Mouse (Mus musculus) limb, embryonic 11.5 days (tissue): ENCODE measurements around the gene Kdm5b. TPM values are rescaled to one million over a fixed set of nuclear protein-coding genes. Genes with fewer than 3 reads are reported as not detected.

Experiments used
- ATAC-seq: fragments of 200-750 bp; cut with Nextera tagmentation; 2 replicates; pipeline ENCODE4 v1.8.0; 2017; ENCODE audit warnings: low read depth; ENCODE audit not compliant: insufficient number of reproducible peaks, low FRiP score, low TSS enrichment
- DNase-seq: peaks from one replicate; pipeline ENCODE4 v3.0.0-alpha.2; 2015; ENCODE audit warnings: low spot score
- H3K27ac ChIP-seq: fragments of 300-500 bp; sonication (generic); replicated peaks from 2 replicates; pipeline ENCODE4 v1.5.1; 2014; ENCODE audit warnings: low read depth, mild to moderate bottlenecking, low read length
- H3K27me3 ChIP-seq: fragments of 300-500 bp; sonication (generic); 2 replicates; pipeline ENCODE4 v1.6.1; 2014; ENCODE audit warnings: mild to moderate bottlenecking, low read length, mixed read lengths; ENCODE audit not compliant: control insufficient read depth, insufficient read depth
- H3K36me3 ChIP-seq: fragments of 300-500 bp; sonication (generic); 2 replicates; pipeline ENCODE4 v1.6.1; 2014; ENCODE audit warnings: mild to moderate bottlenecking, low read length, moderate library complexity, mixed read lengths; ENCODE audit not compliant: control insufficient read depth, insufficient read depth
- H3K4me1 ChIP-seq: fragments of 300-500 bp; sonication (generic); 2 replicates; pipeline ENCODE4 v1.6.1; 2014; ENCODE audit warnings: low read length, mixed read lengths; ENCODE audit not compliant: control insufficient read depth, insufficient read depth
- H3K4me2 ChIP-seq: fragments of 300-500 bp; sonication (generic); 2 replicates; pipeline ENCODE4 v1.6.1; 2014; ENCODE audit warnings: low read depth, mild to moderate bottlenecking, moderate library complexity; ENCODE audit not compliant: severe bottlenecking
- H3K4me3 ChIP-seq: fragments of 300-500 bp; sonication (generic); 2 replicates; pipeline ENCODE4 v1.5.1; 2014; ENCODE audit warnings: low read depth, low read length
- H3K9ac ChIP-seq: fragments of 300-500 bp; sonication (generic); 2 replicates; pipeline ENCODE4 v1.6.1; 2014; ENCODE audit warnings: mild to moderate bottlenecking, low read length
- H3K9me3 ChIP-seq: fragments of 300-500 bp; sonication (generic); 2 replicates; pipeline ENCODE4 v1.6.1; 2016; ENCODE audit warnings: low read length; ENCODE audit not compliant: control insufficient read depth
- WGBS: fragments of 180-500 bp; shearing (Covaris S2); extraction: QIAGEN DNeasy Blood & Tissue Kit; methylation state at CpG from one replicate; pipeline ENCODE4 v1.1.7; 2014; 5-methylcytosine and 5-hydroxymethylcytosine counted together
- polyA plus RNA-seq: library from polyadenylated mRNA; unstranded; fragments of >200 nt; fragmentation: Nextera tagmentation; extraction: Ambion mirVana; gene quantifications from 2 replicates; pipeline ENCODE4 v1.2.1, GENCODE M21; 2014

Kdm5b gene
- polyA plus RNA-seq, 1 experiment from 2014 or later: 90.9 TPM

DNA sequence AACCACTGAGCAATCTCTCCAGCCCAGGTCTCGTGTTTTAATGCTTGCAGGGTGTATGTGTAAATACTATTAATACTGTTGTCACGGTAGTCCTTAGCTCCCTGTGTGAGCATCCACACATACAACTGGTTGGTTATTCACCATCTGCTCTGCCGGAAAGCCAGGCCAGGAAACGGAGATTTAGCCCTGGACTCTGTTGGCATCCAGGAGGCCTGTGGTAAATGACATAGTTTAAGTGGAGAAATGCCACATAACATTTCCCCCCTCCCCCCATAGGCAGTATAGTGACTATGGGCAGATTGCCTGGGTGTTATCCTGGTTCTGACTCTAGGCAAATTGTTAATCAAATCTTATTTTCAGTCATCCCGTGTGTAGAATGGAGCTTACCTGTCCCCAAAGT lies 90.8 kb downstream of the Kdm5b start:
- H3K9ac ChIP-seq: no peak overlapping the region
- H3K36me3 ChIP-seq: no peaks in the 10 kb centered on the region
- H3K27ac ChIP-seq: no peak overlapping the region
- H3K4me2 ChIP-seq: no peak overlapping the region
- H3K4me3 ChIP-seq: no peak overlapping the region
- H3K27me3 ChIP-seq: peaks cover 35% of the 10 kb centered on the region
- peaks cover 17% of the 10 kb centered on the region for H3K4me1 ChIP-seq
- DNase-seq (no peak), ATAC-seq (no peak)
- H3K9me3 ChIP-seq: no peaks in the 10 kb centered on the region
- 85% methylated on average over 5 of the region's 5 CpGs for WGBS

GRCm38 (mm10) chr1:134651268-134651850 lies 91.4 kb downstream of the Kdm5b start:
- peaks cover 17% of the 10 kb centered on the region for H3K4me1 ChIP-seq
- peaks cover 30% of the 10 kb centered on the region for H3K27me3 ChIP-seq
- WGBS: 49% methylated on average over 13 of the region's 13 CpGs
- no peak overlapping the region for H3K27ac ChIP-seq
- no peak for DNase-seq
- no peaks in the 10 kb centered on the region for H3K36me3 ChIP-seq
- H3K4me3 ChIP-seq: no peak overlapping the region
- no peaks in the 10 kb centered on the region for H3K9me3 ChIP-seq
- H3K4me2 ChIP-seq: 0 out of 2 replicates have a peak overlapping the region, but pooled peaks have one; percentile 2
- no peak for ATAC-seq
- no peak overlapping the region for H3K9ac ChIP-seq

- no peak overlapping the region for H3K27ac ChIP-seq
- ATAC-seq: no peak
- DNase-seq: no peak
- H3K9me3 ChIP-seq: no peaks in the 10 kb centered on the region
- peaks cover 24% of the 10 kb centered on the region for H3K27me3 ChIP-seq
- H3K4me3 ChIP-seq: no peak overlapping the region
- no peak overlapping the region for H3K4me2 ChIP-seq
- no peaks in the 10 kb centered on the region for H3K36me3 ChIP-seq
- H3K9ac ChIP-seq: no peak overlapping the region
- 24% methylated on average over 4 of the region's 4 CpGs for WGBS
- peaks cover 12% of the 10 kb centered on the region; the same call in 1 of the 2 replicates for H3K4me1 ChIP-seq
Measured at GRCm38 (mm10) chr1:134651851-134652398, 92.0 kb downstream of the Kdm5b start.

DNA sequence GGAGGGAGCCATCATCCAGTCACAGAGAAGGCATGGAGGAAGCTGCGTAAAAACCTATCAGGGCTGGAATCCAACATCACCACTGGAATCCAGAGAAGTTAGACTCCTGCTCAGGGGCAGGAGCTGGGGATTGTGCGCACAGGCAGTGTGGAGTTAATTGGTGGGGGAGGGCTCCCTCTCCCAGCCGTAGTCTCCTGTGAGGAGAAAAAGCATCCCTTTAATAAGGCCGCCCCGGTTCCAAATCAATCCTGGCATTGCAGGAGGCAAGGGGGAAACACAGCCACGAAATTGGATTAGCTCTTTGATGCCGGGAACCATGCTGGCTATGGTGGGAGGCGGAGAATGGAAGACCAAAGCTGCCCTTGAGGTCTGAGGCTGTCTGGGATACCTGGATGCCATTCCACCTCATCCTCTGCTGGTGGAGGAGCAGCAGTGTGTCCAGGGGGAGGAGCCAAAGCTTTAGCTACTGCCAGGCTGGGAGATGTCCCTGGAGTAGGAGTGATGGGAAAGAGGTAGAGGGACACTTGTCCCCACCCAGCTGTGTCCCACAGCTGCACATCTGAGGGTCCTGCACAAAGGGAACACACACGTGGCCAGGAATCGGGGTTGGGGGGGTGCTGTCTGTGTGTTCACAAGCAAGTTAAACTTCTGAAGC lies 93.8 kb downstream of the Kdm5b start:
- no peak overlapping the region for H3K27ac ChIP-seq
- DNase-seq: no peak
- peaks cover 6% of the 10 kb centered on the region for H3K27me3 ChIP-seq
- H3K9me3 ChIP-seq: no peaks in the 10 kb centered on the region
- no peak overlapping the region for H3K4me3 ChIP-seq
- no peak for ATAC-seq
- no peaks in the 10 kb centered on the region for H3K36me3 ChIP-seq
- H3K4me1 ChIP-seq: peaks cover 11% of the 10 kb centered on the region; the same call in 1 of the 2 replicates
- 16% methylated on average over 10 of the region's 10 CpGs for WGBS
- no peak overlapping the region for H3K9ac ChIP-seq
- no peak overlapping the region for H3K4me2 ChIP-seq

DNA sequence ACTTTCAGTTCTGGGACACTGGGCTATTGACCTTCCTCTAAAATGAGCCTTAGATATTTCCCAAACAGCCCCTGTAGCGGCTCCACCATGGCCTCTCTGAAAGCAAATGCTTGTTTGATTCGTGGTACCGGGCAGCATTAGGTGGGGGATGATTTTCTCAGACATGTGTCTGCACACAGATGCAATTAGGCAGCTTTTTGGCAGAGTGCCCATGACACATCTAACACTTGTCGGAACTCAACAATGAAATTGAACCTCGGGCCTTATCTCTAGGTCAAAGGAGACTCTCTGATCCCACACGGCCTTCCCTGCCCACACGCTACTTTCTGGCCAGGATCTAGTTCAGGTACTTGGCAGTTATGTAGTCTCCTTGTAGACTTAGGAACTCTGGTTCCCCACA lies 98.9 kb downstream of the Kdm5b start:
- Histone ChIP-seq H3K9me3 (no peaks in the 10 kb centered on the region), H3K36me3 (no peaks in the 10 kb centered on the region), H3K4me2 (no peak overlapping the region), H3K27ac (no peak overlapping the region), H3K4me3 (no peak overlapping the region), H3K9ac (no peak overlapping the region), H3K4me1 (peaks cover 4% of the 10 kb centered on the region; the same call in 1 of the 2 replicates), H3K27me3 (0 out of 2 replicates have a peak, but pooled peaks cover 2% of the 10 kb centered on the region)
- ATAC-seq: no peak
- DNase-seq: no peak
- WGBS: 80% methylated on average over 7 of the region's 7 CpGs

GRCm38 (mm10) chr1:134660163-134660562 lies 100.2 kb downstream of the Kdm5b start:
- no peak for DNase-seq
- Histone ChIP-seq H3K27ac (no peak overlapping the region), H3K27me3 (no peaks in the 10 kb centered on the region), H3K4me2 (no peak overlapping the region), H3K9ac (no peak overlapping the region), H3K4me3 (no peak overlapping the region), H3K36me3 (no peaks in the 10 kb centered on the region), H3K9me3 (no peaks in the 10 kb centered on the region), H3K4me1 (no peaks in the 10 kb centered on the region)
- 50% methylated on average over 7 of the region's 7 CpGs for WGBS
- no peak for ATAC-seq

DNA sequence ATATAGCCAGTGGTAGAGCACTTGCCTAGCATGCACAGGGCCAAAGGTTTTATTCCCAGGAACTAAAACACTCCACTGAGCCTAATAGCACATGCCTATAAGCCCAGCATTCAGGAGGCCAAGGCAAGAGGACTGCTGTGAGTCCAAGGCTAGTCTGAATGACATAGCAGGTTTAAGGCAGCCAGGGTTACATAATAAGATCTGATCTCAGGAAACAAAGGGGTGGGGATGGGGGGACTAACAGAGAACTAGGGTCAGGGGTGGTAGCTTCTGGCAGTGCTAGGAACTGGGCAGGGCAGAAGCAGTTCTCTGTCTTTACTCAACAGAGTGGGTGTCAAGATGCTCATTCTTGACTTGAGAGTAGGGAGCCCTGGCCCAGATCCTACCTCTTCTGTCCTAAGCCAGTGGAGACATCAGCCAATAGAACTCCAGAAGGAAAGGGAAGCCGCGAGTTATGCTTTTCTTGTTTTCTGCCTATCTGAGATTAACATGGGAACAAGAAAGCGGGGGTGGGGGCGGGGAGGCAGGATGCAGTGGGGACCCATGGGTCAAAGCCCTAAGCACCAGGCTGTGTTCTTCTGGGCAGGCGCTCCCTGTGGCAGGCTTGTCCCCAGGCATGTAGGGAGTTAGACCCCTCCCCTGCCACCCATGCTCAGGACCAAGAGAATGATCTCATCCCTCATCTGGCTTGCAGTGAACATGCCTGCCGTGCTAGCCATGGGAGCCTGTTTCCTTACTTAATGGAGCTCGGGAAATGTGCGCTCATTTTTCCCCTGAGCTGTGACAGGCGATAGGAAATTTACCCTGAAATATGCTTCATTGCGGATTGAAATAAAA lies 111.5 kb downstream of the Kdm5b start:
- 87% methylated on average over 10 of the region's 10 CpGs for WGBS

DNA sequence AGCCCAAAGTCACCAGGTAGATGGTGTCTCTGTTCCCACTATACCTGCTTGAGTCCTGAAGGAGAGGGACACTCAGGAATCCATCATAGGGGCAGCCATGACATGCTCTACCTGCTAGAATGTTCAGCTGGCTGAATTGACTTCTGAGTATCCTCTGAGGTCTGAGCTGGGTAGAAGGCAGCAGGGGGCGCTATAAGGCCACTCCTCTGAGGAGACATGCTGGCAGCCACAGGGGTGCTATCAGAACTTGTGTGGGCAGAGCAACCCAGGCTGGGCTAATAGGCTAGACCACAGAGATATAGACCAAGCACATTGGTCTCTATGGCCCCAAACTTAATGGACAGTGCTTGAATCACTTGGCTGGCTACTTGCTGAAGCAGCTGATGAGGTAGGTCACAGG lies 114.3 kb downstream of the Kdm5b start:
- no peaks in the 10 kb centered on the region for H3K9me3 ChIP-seq

More for the DNA sequence above, 111.5 kb downstream of the Kdm5b start:
- H3K4me2 ChIP-seq: no peak overlapping the region
- ATAC-seq (no peak), DNase-seq (no peak)
- no peak overlapping the region for H3K9ac ChIP-seq
- H3K27ac ChIP-seq: no peak overlapping the region
- no peaks in the 10 kb centered on the region for H3K4me1 ChIP-seq
- no peak overlapping the region for H3K4me3 ChIP-seq
- no peaks in the 10 kb centered on the region for H3K9me3 ChIP-seq
- H3K36me3 ChIP-seq: no peaks in the 10 kb centered on the region
- H3K27me3 ChIP-seq: no peaks in the 10 kb centered on the region

More for the DNA sequence above, 114.3 kb downstream of the Kdm5b start:
- WGBS: 7% methylated on average over 1 of the region's 1 CpGs
- no peak overlapping the region for H3K27ac ChIP-seq
- no peaks in the 10 kb centered on the region for H3K4me1 ChIP-seq
- DNase-seq: no peak
- H3K36me3 ChIP-seq: no peaks in the 10 kb centered on the region
- H3K4me3 ChIP-seq: no peak overlapping the region
- no peak overlapping the region for H3K4me2 ChIP-seq
- no peak for ATAC-seq
- no peak overlapping the region for H3K9ac ChIP-seq
- no peaks in the 10 kb centered on the region for H3K27me3 ChIP-seq
